Mouse (Mus musculus) intestine, embryonic 15.5 days (tissue): ENCODE measurements around the gene Mtmr6. TPM values are rescaled to one million over a fixed set of nuclear protein-coding genes. Genes with fewer than 3 reads are reported as not detected.

Source experiments
- ATAC-seq: fragments of 200-750 bp; cut with Nextera tagmentation; 2 replicates; pipeline ENCODE4 v1.8.0; 2017; ENCODE audit warnings: moderate TSS enrichment, moderate library complexity
- H3K27ac ChIP-seq: fragments of 300-500 bp; sonication (generic); 2 replicates; pipeline ENCODE4 v1.5.1; 2015; ENCODE audit warnings: mild to moderate bottlenecking, inconsistent platforms
- H3K27me3 ChIP-seq: fragments of 300-500 bp; sonication (generic); replicated peaks from 2 replicates; pipeline ENCODE4 v1.6.1; 2015; ENCODE audit warnings: inconsistent platforms
- H3K36me3 ChIP-seq: fragments of 300-500 bp; sonication (generic); 2 replicates; pipeline ENCODE4 v1.6.1; 2015; ENCODE audit warnings: inconsistent platforms
- H3K4me1 ChIP-seq: fragments of 300-500 bp; sonication (generic); replicated peaks from 2 replicates; pipeline ENCODE4 v1.6.1; 2015; ENCODE audit warnings: inconsistent platforms
- H3K4me2 ChIP-seq: fragments of 300-500 bp; sonication (generic); replicated peaks from 2 replicates; pipeline ENCODE4 v1.6.1; 2015; ENCODE audit warnings: mild to moderate bottlenecking, inconsistent platforms
- H3K4me3 ChIP-seq: fragments of 300-500 bp; sonication (generic); replicated peaks from 2 replicates; pipeline ENCODE4 v1.5.1; 2015; ENCODE audit warnings: inconsistent platforms
- H3K9ac ChIP-seq: fragments of 300-500 bp; sonication (generic); 2 replicates; pipeline ENCODE4 v1.6.1; 2015; ENCODE audit warnings: inconsistent platforms
- H3K9me3 ChIP-seq: fragments of 300-500 bp; sonication (generic); 2 replicates; pipeline ENCODE4 v1.6.1; 2016; ENCODE audit warnings: inconsistent platforms
- WGBS: fragments of 180-500 bp; shearing (Covaris S2); methylation state at CpG from one replicate; pipeline ENCODE4 v1.1.7; 2015; 5-methylcytosine and 5-hydroxymethylcytosine counted together
- polyA plus RNA-seq: library from polyadenylated mRNA; unstranded; fragments of >200 nt; fragmentation: Nextera tagmentation; extraction: Ambion mirVana; gene quantifications from 2 replicates; pipeline ENCODE4 v1.2.1, GENCODE M21; 2015

Mtmr6 gene
- polyA plus RNA-seq, 1 experiment from 2014 or later, result 27.8 TPM

DNA sequence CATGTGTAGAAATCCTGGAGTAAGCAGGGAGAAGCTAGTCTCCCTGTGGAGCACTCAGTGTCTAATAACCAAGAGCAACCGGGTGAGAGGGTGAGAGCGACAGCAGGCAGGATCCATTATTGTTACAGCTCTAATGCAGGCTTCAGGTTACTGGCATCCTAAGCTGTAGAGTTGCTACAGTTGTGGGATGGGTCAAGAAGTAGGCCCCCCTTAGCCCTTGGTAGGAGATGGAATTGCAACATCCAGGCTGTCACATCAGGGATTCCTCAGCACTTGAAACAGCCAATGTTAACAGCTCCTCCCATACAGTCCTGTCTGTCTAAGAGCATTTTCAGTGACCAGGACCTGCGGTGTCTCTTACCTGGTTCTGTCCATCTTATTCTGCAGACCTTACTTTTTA, 8.7 kb upstream of the Mtmr6 start:
- no peak overlapping the region for H3K4me3 ChIP-seq
- WGBS, result 33% methylated on average over 3 of the region's 3 CpGs
- no peaks in the 10 kb centered on the region for H3K9me3 ChIP-seq
- H3K27me3 ChIP-seq, result no peaks in the 10 kb centered on the region
- H3K4me1 ChIP-seq, result no peaks in the 10 kb centered on the region; the same call in 1 of the 2 replicates
- H3K9ac ChIP-seq, result no peak overlapping the region
- H3K4me2 ChIP-seq, result no peak overlapping the region
- H3K36me3 ChIP-seq, result no peaks in the 10 kb centered on the region
- no peak overlapping the region for H3K27ac ChIP-seq
- no peak for ATAC-seq

DNA sequence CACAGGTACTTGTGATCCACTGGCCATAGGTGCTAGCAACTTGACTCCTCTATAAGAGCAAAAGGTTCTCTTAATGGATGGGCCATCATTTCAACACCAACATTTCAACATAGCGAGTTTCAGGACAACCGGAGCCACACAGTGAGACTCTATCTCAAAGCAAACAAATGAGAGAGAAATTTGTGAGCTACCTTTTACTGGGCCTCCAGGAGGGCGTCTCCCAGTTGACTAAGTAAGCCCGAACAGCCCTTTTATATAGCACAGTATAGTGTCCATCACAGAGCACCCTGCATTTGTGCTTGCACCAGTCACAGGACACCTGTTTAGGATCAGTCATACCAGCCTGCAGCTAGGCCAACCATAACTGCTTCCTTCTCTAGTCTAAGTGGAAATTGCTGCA, 7.9 kb upstream of the Mtmr6 start:
- Histone ChIP-seq H3K4me2 (no peak overlapping the region), H3K27ac (no peak overlapping the region), H3K36me3 (no peaks in the 10 kb centered on the region), H3K27me3 (no peaks in the 10 kb centered on the region), H3K9me3 (no peaks in the 10 kb centered on the region), H3K9ac (no peak overlapping the region), H3K4me1 (no peaks in the 10 kb centered on the region; the same call in 1 of the 2 replicates), H3K4me3 (no peak overlapping the region)
- peak; percentile 50 for ATAC-seq
- WGBS, result 42% methylated on average over 4 of the region's 4 CpGs

DNA sequence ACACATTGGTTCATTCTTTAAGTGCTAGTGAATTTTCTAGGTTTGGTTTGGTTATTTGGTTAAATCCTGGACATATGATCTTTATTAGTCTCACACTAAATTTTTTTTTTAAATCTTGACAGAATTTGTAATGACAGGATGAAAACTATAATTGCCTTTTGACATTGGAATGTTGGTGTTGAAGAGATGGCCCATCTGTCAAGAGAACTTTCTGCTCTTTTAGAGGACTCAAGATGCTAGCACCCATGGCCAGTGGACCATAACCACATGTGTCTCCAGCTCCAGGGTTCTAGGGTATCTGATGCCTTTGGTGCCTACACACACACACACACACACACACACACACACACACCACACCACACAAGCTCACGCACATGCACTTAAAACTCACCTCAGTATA, 7.2 kb upstream of the Mtmr6 start:
- ATAC-seq, result no peak
- Histone ChIP-seq H3K4me2 (no peak overlapping the region), H3K9ac (no peak overlapping the region), H3K27me3 (no peaks in the 10 kb centered on the region), H3K4me3 (no peak overlapping the region), H3K4me1 (no peaks in the 10 kb centered on the region), H3K9me3 (no peaks in the 10 kb centered on the region), H3K36me3 (no peaks in the 10 kb centered on the region), H3K27ac (no peak overlapping the region)
- WGBS, result 93% methylated on average over 1 of the region's 1 CpGs

DNA sequence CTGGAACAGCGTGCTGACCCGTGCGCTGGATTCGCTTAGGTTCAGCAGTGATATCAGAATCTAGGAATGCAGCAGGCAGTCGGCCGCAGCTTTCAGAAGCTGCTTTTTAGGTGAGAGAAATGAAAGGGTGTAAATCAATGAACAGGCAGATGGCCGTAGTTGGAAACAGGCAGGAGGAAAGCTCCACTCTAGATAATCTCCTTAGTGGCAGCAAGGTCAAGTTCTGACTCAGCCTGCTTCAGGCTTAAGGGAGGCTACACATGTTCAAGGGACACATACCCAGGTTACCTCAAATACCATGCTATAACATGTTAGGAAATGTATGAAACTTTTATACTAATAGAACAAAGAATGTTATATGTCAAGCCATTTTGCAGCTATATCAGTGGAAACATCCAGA, 2.7 kb upstream of the Mtmr6 start:
- H3K4me3 ChIP-seq, result no peak overlapping the region
- no peaks in the 10 kb centered on the region for H3K36me3 ChIP-seq
- no peaks in the 10 kb centered on the region for H3K27me3 ChIP-seq
- no peaks in the 10 kb centered on the region for H3K4me1 ChIP-seq
- H3K27ac ChIP-seq, result no peak overlapping the region
- no peak overlapping the region for H3K4me2 ChIP-seq
- 54% methylated on average over 7 of the region's 7 CpGs for WGBS
- no peaks in the 10 kb centered on the region for H3K9me3 ChIP-seq
- ATAC-seq, result no peak
- no peak overlapping the region for H3K9ac ChIP-seq

DNA sequence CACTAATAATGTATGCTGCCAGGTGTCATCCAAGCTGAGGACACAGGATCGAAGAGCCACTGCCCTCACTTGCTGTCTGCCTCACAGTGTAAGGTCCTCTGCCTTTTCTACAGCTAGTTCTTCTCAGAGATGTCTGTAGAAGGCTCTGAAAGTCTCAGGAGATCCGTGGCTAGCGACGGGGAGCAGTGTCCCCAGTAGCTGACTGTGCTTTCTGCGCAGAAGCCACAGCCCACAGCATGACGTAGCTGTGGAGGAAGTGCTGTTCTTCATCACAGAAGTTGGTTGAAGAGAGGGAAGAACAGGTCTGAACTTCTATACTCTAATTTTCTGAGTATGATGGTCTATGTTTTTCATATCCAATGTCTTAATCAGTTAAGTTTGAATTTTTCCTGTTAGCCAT, 4.3 kb downstream of the Mtmr6 start:
- Histone ChIP-seq H3K4me2 (no peak overlapping the region), H3K4me1 (no peaks in the 10 kb centered on the region)

DNA sequence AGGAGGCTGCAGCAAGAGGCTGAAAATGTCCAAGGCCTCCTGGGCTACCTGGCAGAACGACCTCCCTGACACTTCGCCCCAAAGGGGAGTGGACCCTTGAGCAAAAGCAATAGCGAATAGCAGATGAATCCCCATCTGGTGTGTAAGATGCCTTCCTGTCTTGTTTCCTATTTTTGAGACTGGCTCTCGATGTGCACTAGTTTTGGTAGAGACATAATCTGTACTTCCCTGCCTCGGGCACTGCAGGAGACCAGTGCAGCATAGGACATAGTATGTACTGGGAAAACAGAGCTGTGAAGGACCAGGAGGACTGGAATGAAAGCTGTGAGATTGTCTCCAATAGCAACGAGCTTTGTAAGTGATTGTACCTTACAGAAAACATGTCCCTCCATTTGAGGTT, 8.3 kb downstream of the Mtmr6 start:
- ATAC-seq, result no peak
- Histone ChIP-seq H3K4me2 (no peak overlapping the region), H3K4me3 (no peak overlapping the region), H3K9me3 (no peaks in the 10 kb centered on the region), H3K27me3 (no peaks in the 10 kb centered on the region), H3K9ac (no peak overlapping the region), H3K36me3 (no peaks in the 10 kb centered on the region), H3K4me1 (no peaks in the 10 kb centered on the region), H3K27ac (no peak overlapping the region)
- WGBS, result 78% methylated on average over 6 of the region's 6 CpGs

More for the DNA sequence above, 4.3 kb downstream of the Mtmr6 start:
- no peak overlapping the region for H3K9ac ChIP-seq
- H3K36me3 ChIP-seq, result no peaks in the 10 kb centered on the region
- no peaks in the 10 kb centered on the region for H3K27me3 ChIP-seq
- H3K27ac ChIP-seq, result no peak overlapping the region
- no peaks in the 10 kb centered on the region for H3K9me3 ChIP-seq
- ATAC-seq, result no peak
- H3K4me3 ChIP-seq, result no peak overlapping the region
- WGBS, result 78% methylated on average over 6 of the region's 6 CpGs

DNA sequence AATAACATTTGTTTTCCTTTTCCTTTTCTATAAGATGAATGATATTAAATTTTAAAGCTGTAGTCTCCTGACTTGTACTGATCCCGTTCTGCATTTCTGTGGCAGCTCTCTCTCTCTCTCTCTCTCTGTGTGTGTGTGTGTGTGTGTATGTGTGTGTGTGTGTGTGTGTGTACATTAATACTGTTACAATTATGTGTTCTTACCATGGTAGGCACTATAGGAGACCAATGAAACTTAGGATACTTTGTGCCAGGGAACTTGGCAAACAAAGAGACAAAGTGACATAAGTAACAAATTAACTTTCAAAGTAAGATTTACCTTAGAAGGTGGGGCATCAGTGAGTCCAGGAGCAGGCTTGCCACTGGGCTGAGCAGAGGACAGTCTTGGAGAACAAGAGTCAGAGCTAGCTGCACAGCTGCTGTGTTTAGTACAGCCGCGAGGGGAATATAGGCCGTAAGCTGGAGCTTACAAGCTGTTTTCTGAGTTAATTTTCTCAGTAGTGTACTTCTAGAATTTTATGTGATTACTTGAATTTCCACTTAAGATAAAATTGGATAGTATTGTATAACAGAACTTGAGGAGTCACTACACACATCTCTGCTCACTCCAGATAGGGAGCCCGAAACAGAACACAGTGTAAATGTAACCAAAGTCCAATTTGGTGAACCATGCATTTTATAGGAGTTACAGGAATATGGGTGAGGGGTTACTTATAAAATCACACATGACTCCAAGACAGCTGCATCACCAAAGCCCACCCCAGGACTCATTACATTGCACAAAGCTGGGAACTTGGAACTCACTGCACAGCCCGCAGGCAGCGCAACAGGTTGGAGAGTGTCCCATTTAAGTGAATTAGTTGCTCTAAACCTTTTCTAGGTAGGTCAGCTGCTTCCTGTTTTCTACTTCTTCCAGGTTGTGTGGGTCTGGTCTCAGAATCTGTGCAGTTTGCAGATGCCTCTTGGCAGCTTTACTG, 10.6 kb downstream of the Mtmr6 start:
- no peak overlapping the region for H3K27ac ChIP-seq
- peak; percentile 84 for ATAC-seq
- no peaks in the 10 kb centered on the region for H3K4me1 ChIP-seq
- H3K36me3 ChIP-seq, result no peaks in the 10 kb centered on the region
- no peak overlapping the region for H3K4me2 ChIP-seq
- no peak overlapping the region for H3K4me3 ChIP-seq
- no peak overlapping the region for H3K9ac ChIP-seq
- WGBS, result 81% methylated on average over 7 of the region's 7 CpGs
- no peaks in the 10 kb centered on the region for H3K27me3 ChIP-seq
- no peaks in the 10 kb centered on the region for H3K9me3 ChIP-seq

DNA sequence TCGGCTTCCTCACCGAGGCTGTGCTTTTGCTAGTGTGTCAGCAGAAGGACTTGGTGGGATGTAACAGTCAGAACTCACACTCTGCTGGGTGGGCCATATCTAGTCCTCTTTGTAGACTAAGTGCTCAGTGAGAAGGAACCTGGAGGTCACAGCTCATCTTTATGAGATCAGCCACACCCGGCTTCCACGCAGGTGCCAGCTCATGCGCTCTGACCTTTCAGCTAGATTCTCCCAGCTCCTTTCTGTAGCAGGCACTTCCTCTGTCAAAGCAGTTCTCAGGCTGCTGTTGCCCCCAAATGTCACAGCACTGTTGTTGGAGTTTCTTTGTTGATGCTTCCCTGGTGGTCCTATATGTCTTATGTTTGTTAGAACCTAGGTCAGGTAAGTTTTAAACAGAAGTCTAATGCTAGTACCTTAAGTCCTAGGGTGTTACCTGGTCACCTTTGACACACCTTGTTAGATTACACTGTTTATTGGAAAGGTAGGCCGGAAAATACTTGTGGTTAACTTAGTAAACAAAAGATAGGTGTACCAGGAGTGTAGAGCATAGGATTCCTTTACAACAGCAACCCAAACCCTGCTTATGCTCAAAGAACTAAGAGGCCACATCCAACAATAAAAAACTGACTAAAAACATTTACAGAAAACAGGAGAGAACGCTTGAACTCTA, 21.3 kb downstream of the Mtmr6 start:
- H3K36me3 ChIP-seq, result peaks cover 12% of the 10 kb centered on the region
- H3K4me3 ChIP-seq, result no peak overlapping the region
- peak; percentile 49; the same call in 1 of the 2 replicates for ATAC-seq
- H3K27ac ChIP-seq, result no peak overlapping the region
- WGBS, result 73% methylated on average over 7 of the region's 7 CpGs
- H3K27me3 ChIP-seq, result no peaks in the 10 kb centered on the region
- H3K9ac ChIP-seq, result no peak overlapping the region
- no peak overlapping the region for H3K4me2 ChIP-seq
- no peaks in the 10 kb centered on the region for H3K4me1 ChIP-seq
- H3K9me3 ChIP-seq, result no peaks in the 10 kb centered on the region

DNA sequence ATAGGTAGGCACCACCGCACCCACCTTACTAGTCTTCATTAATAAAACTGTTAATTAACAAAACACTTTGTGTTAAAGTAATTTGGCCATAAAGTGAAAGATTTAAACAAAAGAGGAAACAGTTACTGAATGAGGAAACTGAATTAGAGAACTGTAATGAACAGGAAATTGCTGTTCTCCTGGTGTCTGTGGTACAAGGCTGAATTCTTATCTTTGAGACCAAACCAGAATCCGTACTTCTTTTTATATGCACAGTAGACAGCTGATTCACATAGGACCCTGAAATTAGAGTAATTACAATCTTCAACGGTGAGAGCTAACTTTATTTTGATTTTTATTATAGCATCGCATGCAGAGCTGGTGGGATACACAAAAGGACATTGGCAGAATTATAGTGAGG, 25.3 kb downstream of the Mtmr6 start:
- peaks cover 5% of the 10 kb centered on the region for H3K36me3 ChIP-seq
- no peak overlapping the region for H3K27ac ChIP-seq
- no peak overlapping the region for H3K9ac ChIP-seq
- no peak overlapping the region for H3K4me3 ChIP-seq
- no peaks in the 10 kb centered on the region for H3K27me3 ChIP-seq
- ATAC-seq, result no peak
- no peaks in the 10 kb centered on the region for H3K4me1 ChIP-seq
- WGBS, result 85% methylated on average over 4 of the region's 4 CpGs
- H3K9me3 ChIP-seq, result no peaks in the 10 kb centered on the region
- H3K4me2 ChIP-seq, result no peak overlapping the region

DNA sequence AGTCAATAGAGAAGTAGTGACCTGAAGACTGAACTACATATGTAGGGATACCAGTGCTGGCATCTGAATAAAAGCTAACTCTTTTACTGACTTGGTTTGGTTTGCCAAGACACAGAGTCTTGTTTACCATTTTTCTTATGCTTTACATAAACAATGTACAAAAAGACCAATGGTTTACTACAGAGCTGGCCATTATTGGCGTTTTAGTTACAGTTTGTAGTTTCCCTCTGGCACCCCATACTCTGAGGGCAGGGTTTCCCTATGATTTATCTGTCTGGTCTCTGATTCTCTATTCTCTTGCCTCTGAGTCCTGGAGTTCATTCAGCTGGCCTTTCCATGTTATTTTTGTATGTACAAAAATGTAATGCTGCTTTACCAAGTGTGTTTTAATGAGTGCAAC, 30.5 kb downstream of the Mtmr6 start:
- no peaks in the 10 kb centered on the region for H3K27me3 ChIP-seq
- no peak for ATAC-seq
- H3K4me1 ChIP-seq, result no peaks in the 10 kb centered on the region
- peaks cover 5% of the 10 kb centered on the region; the same call in 1 of the 2 replicates for H3K36me3 ChIP-seq
- no peak overlapping the region for H3K4me3 ChIP-seq
- no peaks in the 10 kb centered on the region for H3K9me3 ChIP-seq
- H3K27ac ChIP-seq, result no peak overlapping the region
- 54% methylated on average over 1 of the region's 1 CpGs for WGBS
- no peak overlapping the region for H3K9ac ChIP-seq
- H3K4me2 ChIP-seq, result no peak overlapping the region

DNA sequence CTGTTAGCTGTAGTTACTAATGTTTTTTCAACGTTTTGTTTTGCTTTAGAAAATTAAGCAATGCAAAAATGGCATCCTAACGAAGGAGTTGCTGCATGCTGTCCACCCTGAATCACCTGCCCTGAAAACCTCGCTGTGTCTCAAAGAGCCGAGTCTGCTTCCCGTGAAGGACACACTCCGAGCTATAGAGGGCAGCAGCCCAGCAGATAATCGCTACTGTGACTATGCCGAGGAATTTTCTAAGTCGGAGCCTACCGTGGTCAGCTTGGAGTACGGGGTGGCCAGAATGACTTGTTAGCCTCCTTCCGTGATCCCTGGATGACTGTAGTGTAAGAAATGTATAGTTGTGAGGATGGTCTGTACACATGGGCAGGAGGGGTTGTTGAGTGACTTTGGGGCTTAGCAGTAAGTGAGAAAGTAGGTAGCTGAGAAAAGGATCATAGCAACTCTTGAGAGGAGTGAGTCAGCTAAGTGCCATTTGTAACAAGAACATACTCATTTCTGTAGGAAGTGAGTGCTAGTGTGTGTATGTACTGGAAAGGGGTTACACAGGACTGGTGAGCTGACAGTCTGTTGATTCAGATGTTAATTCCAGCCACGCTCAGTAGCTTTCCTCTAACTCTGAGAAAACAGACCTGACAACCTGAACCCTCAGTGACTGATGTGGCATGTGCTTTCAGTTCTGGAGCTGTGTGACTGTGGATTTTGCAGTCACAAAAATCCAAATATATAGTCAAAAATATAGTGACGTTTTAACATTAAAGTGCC, 35.4 kb downstream of the Mtmr6 start:
- Histone ChIP-seq H3K9ac (no peak overlapping the region), H3K36me3 (peaks cover 9% of the 10 kb centered on the region; the same call in 1 of the 2 replicates), H3K4me2 (no peak overlapping the region), H3K9me3 (no peaks in the 10 kb centered on the region), H3K27me3 (no peaks in the 10 kb centered on the region), H3K4me1 (no peaks in the 10 kb centered on the region), H3K27ac (no peak overlapping the region), H3K4me3 (no peak overlapping the region)
- no peak for ATAC-seq
- 76% methylated on average over 14 of the region's 14 CpGs for whole genome bisulfite sequencing

DNA sequence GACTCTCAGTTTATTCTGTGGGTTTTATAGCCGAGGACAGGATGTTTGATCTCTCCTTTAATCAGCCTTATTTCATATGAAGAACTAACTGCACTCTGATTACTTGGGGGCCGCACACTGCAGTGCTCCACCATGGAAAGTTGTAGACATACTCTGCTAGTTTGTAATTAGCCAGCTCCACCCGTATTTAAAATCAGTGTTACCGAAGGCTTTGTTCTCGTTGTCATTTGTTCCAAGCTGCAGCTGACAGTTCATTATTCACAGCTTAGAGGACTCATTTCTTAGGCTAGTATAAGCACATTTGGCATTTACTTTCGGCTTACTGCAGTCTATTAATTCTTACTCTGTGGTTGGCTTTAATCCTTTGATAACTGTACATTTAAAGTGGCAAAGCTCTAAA, 36.0 kb downstream of the Mtmr6 start:
- no peak overlapping the region for H3K4me3 ChIP-seq
- H3K36me3 ChIP-seq, result peaks cover 9% of the 10 kb centered on the region; the same call in 1 of the 2 replicates
- H3K9me3 ChIP-seq, result no peaks in the 10 kb centered on the region
- no peak overlapping the region for H3K4me2 ChIP-seq
- WGBS, result 85% methylated on average over 6 of the region's 6 CpGs
- no peak overlapping the region for H3K9ac ChIP-seq
- no peak for ATAC-seq
- H3K4me1 ChIP-seq, result no peaks in the 10 kb centered on the region
- no peak overlapping the region for H3K27ac ChIP-seq
- H3K27me3 ChIP-seq, result no peaks in the 10 kb centered on the region
